Mouse (Mus musculus): ENCODE data around the gene Cbwd1.

DNA sequence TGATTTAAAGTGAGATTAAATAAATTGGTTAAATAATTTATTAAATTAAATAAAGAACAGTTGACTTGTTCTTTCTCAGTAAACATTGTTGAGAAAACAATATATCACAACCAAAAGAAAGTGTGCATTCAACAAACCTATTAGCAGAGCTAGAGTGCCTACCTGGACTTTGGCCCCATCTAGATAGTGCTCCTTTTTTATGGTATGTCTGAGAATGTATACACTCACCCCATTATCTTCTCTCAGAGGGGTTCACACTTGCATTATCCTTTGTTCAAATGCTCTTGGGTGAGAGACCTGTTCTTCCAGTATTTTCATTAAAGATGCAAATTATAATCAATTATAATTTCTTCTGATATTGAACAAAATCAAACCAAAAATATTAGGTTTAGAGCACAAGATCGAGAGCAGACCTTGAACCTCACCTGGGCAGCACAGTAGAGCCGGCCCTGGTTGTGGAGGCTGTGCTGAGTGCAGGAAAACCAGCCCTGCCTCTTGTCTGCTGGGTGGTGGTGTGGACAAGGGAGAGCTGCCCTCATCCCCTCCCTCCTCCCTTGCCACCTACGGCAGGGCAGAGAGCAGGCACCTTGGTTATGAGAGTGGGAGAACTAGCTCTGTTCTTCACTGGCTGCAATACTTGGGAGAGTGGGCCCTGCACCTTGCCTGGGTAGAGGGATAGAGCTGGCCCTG is 11.4 kb upstream of the Cbwd1 start:
- no peak for TF ChIP-seq CTCF (IDR thresholded peaks at IDR 0.05)
- TF ChIP-seq EP300 (IDR thresholded peaks at IDR 0.05; ENCODE audit: insufficient read depth, low read depth, low read length) = no peak

Measured in heart, adult 2 months (tissue).